Mouse (Mus musculus): ENCODE data around the gene Fam189a2. TPM values are rescaled to one million over a fixed set of nuclear protein-coding genes. Genes with fewer than 3 reads are reported as not detected.

The Fam189a2 gene
- 7.0 and 7.9 TPM in 2 replicates for polyA plus RNA-seq (2015; fragmentation: Nextera tagmentation; extraction: Ambion mirVana)

DNA sequence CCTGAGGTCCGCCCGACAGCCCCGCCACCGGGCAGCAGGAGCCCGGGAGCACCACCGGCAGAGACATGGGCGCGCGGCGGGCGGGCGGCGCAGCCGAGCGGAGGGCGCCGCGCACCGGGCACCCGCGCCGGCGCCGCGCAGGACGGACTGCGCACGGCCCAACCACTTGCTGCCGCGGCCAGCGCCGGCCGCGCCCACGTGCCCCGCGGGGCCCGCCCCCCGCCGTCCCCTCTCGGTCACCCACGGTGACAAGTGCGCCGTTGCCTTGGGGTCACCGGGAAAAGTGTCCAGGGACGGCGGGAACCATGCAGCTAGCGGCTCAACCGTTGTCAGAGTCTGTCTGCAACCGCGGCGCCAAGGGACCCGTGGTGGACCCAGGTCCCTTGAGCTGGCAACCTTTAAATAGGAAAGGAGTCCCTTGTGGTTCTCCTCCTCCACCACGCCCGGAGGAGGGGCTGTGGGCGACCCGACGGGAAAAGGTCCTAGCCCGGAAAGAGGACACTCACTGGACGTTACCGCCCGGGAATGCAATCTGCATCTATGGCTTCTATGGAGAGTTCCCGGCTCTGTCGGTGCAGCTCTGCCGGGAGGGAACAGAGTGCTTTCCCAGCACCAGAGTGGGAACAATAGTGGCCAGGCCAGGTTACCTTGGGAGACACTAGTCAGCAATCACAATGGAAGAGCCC, at the start of gene Fam189a2:
TSS of gene Fam189a2 (minus strand) at position 149 of the 686 bp plus-strand sequence.

Other genes starting within 250 kb of the Fam189a2 start
- gene Tjp2, start 194.0 kb upstream of the Fam189a2 start, polyA plus RNA-seq (2015; fragmentation: Nextera tagmentation; extraction: Ambion mirVana) = 4.9 and 6.8 TPM in 2 replicates
- gene Fxn, start 249.6 kb upstream of the Fam189a2 start, polyA plus RNA-seq (2015; fragmentation: Nextera tagmentation; extraction: Ambion mirVana) = 35.2 and 38.5 TPM in 2 replicates

Data from skeletal muscle tissue, postnatal 0 days (tissue).